Mouse (Mus musculus): ENCODE data around the gene Rcn3. TPM values are rescaled to one million over a fixed set of nuclear protein-coding genes. Genes with fewer than 3 reads are reported as not detected.

The Rcn3 gene
- polyA plus RNA-seq, 1 experiment from 2014 or later = 313 TPM

DNA sequence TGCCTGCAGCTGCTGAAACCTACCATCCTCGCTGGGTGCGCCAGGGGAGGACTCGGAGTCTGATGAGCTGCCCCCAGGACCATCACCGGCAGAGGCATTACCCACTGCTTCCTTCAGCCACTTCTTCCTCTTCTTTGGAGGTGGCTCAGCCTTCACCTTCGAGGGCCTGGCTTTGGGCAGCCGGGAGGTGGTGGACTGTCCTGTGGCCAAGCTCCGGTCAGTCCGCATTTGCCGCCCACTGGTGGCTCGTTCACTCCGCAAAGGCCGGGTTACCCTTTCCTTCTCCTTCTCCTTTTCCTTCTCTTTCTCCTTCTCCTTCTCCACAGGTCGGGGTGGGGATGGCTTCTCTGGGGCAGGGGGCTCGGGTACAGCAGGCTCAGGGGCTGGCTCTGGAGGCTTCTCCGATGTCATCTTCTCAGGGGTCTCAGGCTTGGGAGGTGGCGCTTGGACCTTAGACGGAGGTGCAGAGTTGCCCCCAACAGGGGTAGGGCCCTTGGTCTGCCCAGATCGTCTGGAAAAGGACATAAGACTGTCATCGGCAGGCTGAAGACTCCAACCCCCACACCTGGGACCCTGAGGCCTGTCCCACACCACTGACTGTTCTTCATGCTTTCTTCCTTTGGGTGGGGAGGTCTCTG, 58.2 kb downstream of the Rcn3 start:
- Histone ChIP-seq H3K4me2 (ENCODE audit: low read length) (no peak overlapping the region), H3K4me3 (ENCODE audit: low read depth, low read length) (no peak overlapping the region), H3K36me3 (ENCODE audit: control insufficient read depth, insufficient read depth, low read length) (peaks cover 100% of the 10 kb centered on the region), H3K27me3 (replicated peaks; ENCODE audit: control insufficient read depth, insufficient read depth, low read length) (no peaks in the 10 kb centered on the region), H3K27ac (ENCODE audit: low read depth) (no peak overlapping the region), H3K4me1 (replicated peaks; ENCODE audit: control insufficient read depth, insufficient read depth, low read length) (no peaks in the 10 kb centered on the region), H3K9me3 (ENCODE audit: control insufficient read depth, low read length) (no peaks in the 10 kb centered on the region), H3K9ac (ENCODE audit: low read length) (no peak overlapping the region)
- 95% methylated on average over 19 of the region's 19 CpGs for WGBS
- DNase-seq (ENCODE audit: low spot score) = no peak
- ATAC-seq (replicated peaks; ENCODE audit: low FRiP score, low TSS enrichment, low read depth) = no peak

MicroRNAs within 50 kb of the gene (microRNA counts, 519-probe panel; counts per million panel counts)
- 2,584 counts per million, percentile 27 among the panel's probes with 10 or more counts for microRNA mmu-miR-150

Small RNAs within 50 kb of the gene (microRNA-seq; reads per million reads assigned to microRNA genes)
- 16.3 reads per million, percentile 44 among the genes with 10 or more reads in this experiment for gene Mir150
- 11.8 reads per million, percentile 41 among the genes with 10 or more reads in this experiment for gene Mir5121

Other genes with a start within 250 kb of the Rcn3 start
- 63.7 and 68.0 TPM in 2 replicates for gene Akt1s1, start 243.2 kb downstream of the Rcn3 start, polyA plus RNA-seq (2014; fragmentation: Nextera tagmentation; extraction: Ambion mirVana)
- gene Tbc1d17, start 243.1 kb downstream of the Rcn3 start, polyA plus RNA-seq (2014; fragmentation: Nextera tagmentation; extraction: Ambion mirVana) = 72.4 and 74.8 TPM in 2 replicates
- gene Pnkp, start 235.1 kb downstream of the Rcn3 start, polyA plus RNA-seq (2014; fragmentation: Nextera tagmentation; extraction: Ambion mirVana) = 26.4 and 29.7 TPM in 2 replicates
- 318 and 338 TPM in 2 replicates for gene Ptov1, start 222.4 kb downstream of the Rcn3 start, polyA plus RNA-seq (2014; fragmentation: Nextera tagmentation; extraction: Ambion mirVana)
- gene Med25, start 199.5 kb downstream of the Rcn3 start, polyA plus RNA-seq (2014; fragmentation: Nextera tagmentation; extraction: Ambion mirVana) = 66.2 and 75.8 TPM in 2 replicates
- gene Fuz, start 196.1 kb downstream of the Rcn3 start, polyA plus RNA-seq (2014; fragmentation: Nextera tagmentation; extraction: Ambion mirVana) = 17.8 and 19.7 TPM in 2 replicates
- gene Ap2a1, start 162.7 kb downstream of the Rcn3 start, polyA plus RNA-seq (2014; fragmentation: Nextera tagmentation; extraction: Ambion mirVana) = 62.9 and 68.3 TPM in 2 replicates
- gene Tsks, start 149.0 kb downstream of the Rcn3 start, polyA plus RNA-seq (2014; fragmentation: Nextera tagmentation; extraction: Ambion mirVana) = not detected in 2 replicates
- 21.9 and 24.7 TPM in 2 replicates for gene Cpt1c, start 117.4 kb downstream of the Rcn3 start, polyA plus RNA-seq (2014; fragmentation: Nextera tagmentation; extraction: Ambion mirVana)
- 208 and 211 TPM in 2 replicates for gene Prmt1, start 105.7 kb downstream of the Rcn3 start, polyA plus RNA-seq (2014; fragmentation: Nextera tagmentation; extraction: Ambion mirVana)
- gene Irf3, start 94.6 kb downstream of the Rcn3 start, polyA plus RNA-seq (2014; fragmentation: Nextera tagmentation; extraction: Ambion mirVana) = 84.3 and 91.7 TPM in 2 replicates
- 54.3 and 55.2 TPM in 2 replicates for gene Bcl2l12, start 93.5 kb downstream of the Rcn3 start, polyA plus RNA-seq (2014; fragmentation: Nextera tagmentation; extraction: Ambion mirVana)
- 45.3 and 49.4 TPM in 2 replicates for gene Scaf1, start 75.9 kb downstream of the Rcn3 start, polyA plus RNA-seq (2014; fragmentation: Nextera tagmentation; extraction: Ambion mirVana)
- 69.1 and 70.2 TPM in 2 replicates for gene Rras, start 74.3 kb downstream of the Rcn3 start, polyA plus RNA-seq (2014; fragmentation: Nextera tagmentation; extraction: Ambion mirVana)
- 14.0 and 15.0 TPM in 2 replicates for gene Prr12, start 39.3 kb downstream of the Rcn3 start, polyA plus RNA-seq (2014; fragmentation: Nextera tagmentation; extraction: Ambion mirVana)
- 57.2 and 63.0 TPM in 2 replicates for gene Nosip, start 29.8 kb downstream of the Rcn3 start, polyA plus RNA-seq (2014; fragmentation: Nextera tagmentation; extraction: Ambion mirVana)
- gene Prrg2, start 29.5 kb downstream of the Rcn3 start, polyA plus RNA-seq (2014; fragmentation: Nextera tagmentation; extraction: Ambion mirVana) = 21.8 and 24.0 TPM in 2 replicates
- gene Fcgrt, start 11.6 kb upstream of the Rcn3 start, polyA plus RNA-seq (2014; fragmentation: Nextera tagmentation; extraction: Ambion mirVana) = 64.1 and 65.1 TPM in 2 replicates
- 1,923 and 1,961 TPM in 2 replicates for gene Rps11, start 32.2 kb upstream of the Rcn3 start, polyA plus RNA-seq (2014; fragmentation: Nextera tagmentation; extraction: Ambion mirVana)
- gene Rpl13a, start 36.5 kb upstream of the Rcn3 start, polyA plus RNA-seq (2014; fragmentation: Nextera tagmentation; extraction: Ambion mirVana) = 1,687 and 1,710 TPM in 2 replicates
- 0.72 and 0.81 TPM in 2 replicates for gene Gm45713, start 44.0 kb upstream of the Rcn3 start, polyA plus RNA-seq (2014; fragmentation: Nextera tagmentation; extraction: Ambion mirVana)
- 1.3 and 2.1 TPM in 2 replicates for gene Flt3l, start 44.2 kb upstream of the Rcn3 start, polyA plus RNA-seq (2014; fragmentation: Nextera tagmentation; extraction: Ambion mirVana)
- gene Pih1d1, start 62.1 kb upstream of the Rcn3 start, polyA plus RNA-seq (2014; fragmentation: Nextera tagmentation; extraction: Ambion mirVana) = 108 and 113 TPM in 2 replicates
- gene Aldh16a1, start 62.4 kb upstream of the Rcn3 start, polyA plus RNA-seq (2014; fragmentation: Nextera tagmentation; extraction: Ambion mirVana) = 50.9 and 66.6 TPM in 2 replicates
- 0.07 TPM in 1 of 2 replicates, not detected in the other for gene Slc17a7, start 71.7 kb upstream of the Rcn3 start, polyA plus RNA-seq (2014; fragmentation: Nextera tagmentation; extraction: Ambion mirVana)
- not detected in 2 replicates for gene Gfy, start 87.3 kb upstream of the Rcn3 start, polyA plus RNA-seq (2014; fragmentation: Nextera tagmentation; extraction: Ambion mirVana)
- not detected in 2 replicates for gene Pth2, start 88.8 kb upstream of the Rcn3 start, polyA plus RNA-seq (2014; fragmentation: Nextera tagmentation; extraction: Ambion mirVana)
- 0.43 and 0.73 TPM in 2 replicates for gene Ccdc155, start 112.7 kb upstream of the Rcn3 start, polyA plus RNA-seq (2014; fragmentation: Nextera tagmentation; extraction: Ambion mirVana)
- gene Dkkl1, start 119.9 kb upstream of the Rcn3 start, polyA plus RNA-seq (2014; fragmentation: Nextera tagmentation; extraction: Ambion mirVana) = 0.80 and 1.0 TPM in 2 replicates
- gene Tead2, start 123.5 kb upstream of the Rcn3 start, polyA plus RNA-seq (2014; fragmentation: Nextera tagmentation; extraction: Ambion mirVana) = 129 and 139 TPM in 2 replicates
- 2.6 and 3.0 TPM in 2 replicates for gene Cd37, start 146.9 kb upstream of the Rcn3 start, polyA plus RNA-seq (2014; fragmentation: Nextera tagmentation; extraction: Ambion mirVana)
- 0.24 TPM in 1 of 2 replicates, not detected in the other for gene Slc6a16, start 148.9 kb upstream of the Rcn3 start, polyA plus RNA-seq (2014; fragmentation: Nextera tagmentation; extraction: Ambion mirVana)
- not detected in 2 replicates for gene Slc6a21, start 185.3 kb upstream of the Rcn3 start, polyA plus RNA-seq (2014; fragmentation: Nextera tagmentation; extraction: Ambion mirVana)
- gene Trpm4, start 241.6 kb upstream of the Rcn3 start, polyA plus RNA-seq (2014; fragmentation: Nextera tagmentation; extraction: Ambion mirVana) = 18.7 and 21.3 TPM in 2 replicates
- gene Hrc, start 243.1 kb upstream of the Rcn3 start, polyA plus RNA-seq (2014; fragmentation: Nextera tagmentation; extraction: Ambion mirVana) = 0.58 and 0.63 TPM in 2 replicates